Mouse (Mus musculus) heart, embryonic 10.5 days (tissue): ENCODE results near the gene Kcne1. TPM values are rescaled to one million over a fixed set of nuclear protein-coding genes. Genes with fewer than 3 reads are reported as not detected.
A peak's percentile ranks its signal among the peaks of the same experiment; 100 is the strongest.

Experiments
- DNase-seq: peaks from one replicate; pipeline ENCODE4 v3.0.0-alpha.2; 2017; ENCODE audit warnings: low spot score
- H3K27ac ChIP-seq: fragments of 300-500 bp; sonication (generic); 2 replicates; pipeline ENCODE4 v1.5.1; 2016; ENCODE audit warnings: mild to moderate bottlenecking
- H3K27me3 ChIP-seq: fragments of 300-500 bp; sonication (generic); 2 replicates; pipeline ENCODE4 v1.6.1; 2016; ENCODE audit warnings: mild to moderate bottlenecking; ENCODE audit not compliant: poor library complexity, insufficient read depth, severe bottlenecking
- H3K36me3 ChIP-seq: fragments of 300-500 bp; sonication (generic); 2 replicates; pipeline ENCODE4 v1.6.1; 2016; ENCODE audit warnings: mild to moderate bottlenecking, moderate library complexity
- H3K4me1 ChIP-seq: fragments of 300-500 bp; sonication (generic); 2 replicates; pipeline ENCODE4 v1.6.1; 2016; ENCODE audit warnings: mild to moderate bottlenecking
- H3K4me3 ChIP-seq: fragments of 300-500 bp; sonication (generic); 2 replicates; pipeline ENCODE4 v1.5.1; 2016; ENCODE audit warnings: mild to moderate bottlenecking, moderate library complexity
- H3K9me3 ChIP-seq: fragments of 300-500 bp; sonication (generic); 2 replicates; pipeline ENCODE4 v1.6.1; 2016; ENCODE audit warnings: mild to moderate bottlenecking, moderate library complexity
- WGBS: fragments of 180-500 bp; shearing (Covaris S2); methylation state at CpG from one replicate; pipeline ENCODE4 v1.1.7; 2016; 5-methylcytosine and 5-hydroxymethylcytosine counted together
- polyA plus RNA-seq: library from polyadenylated mRNA; unstranded; fragments of >200 nt; fragmentation: Nextera tagmentation; extraction: Ambion mirVana; gene quantifications from 2 replicates; pipeline ENCODE4 v1.2.1, GENCODE M21; 2016

The Kcne1 gene
- polyA plus RNA-seq = 21.3 and 54.9 TPM in 2 replicates

GRCm38 (mm10) chr16:92359229-92359628, at the start of gene Kcne1:
TSS of gene Kcne1 (minus strand) at chr16:92359468.
- no peaks in the 10 kb centered on the region for H3K27me3 ChIP-seq
- no peaks in the 10 kb centered on the region for H3K9me3 ChIP-seq
- WGBS = 42% methylated on average over 9 of the region's 9 CpGs
- no peaks in the 10 kb centered on the region for H3K36me3 ChIP-seq
- no peak for DNase-seq
- peak within 1 kb of the TSS; percentile 81 for H3K27ac ChIP-seq
- peak within 1 kb of the TSS; percentile 44 for H3K4me3 ChIP-seq
- peaks cover 55% of the 10 kb centered on the region for H3K4me1 ChIP-seq

GRCm38 (mm10) chr16:92407883-92408282, 48.6 kb upstream of the Kcne1 start:
- Histone ChIP-seq H3K4me3 (no peak overlapping the region), H3K9me3 (no peaks in the 10 kb centered on the region), H3K27me3 (no peaks in the 10 kb centered on the region), H3K27ac (peak overlapping the region; percentile 49; the same call in 1 of the 2 replicates), H3K4me1 (peaks cover 64% of the 10 kb centered on the region), H3K36me3 (no peaks in the 10 kb centered on the region)
- 69% methylated on average over 2 of the region's 2 CpGs for WGBS
- no peak for DNase-seq

- WGBS = 87% methylated on average over 2 of the region's 2 CpGs
- Histone ChIP-seq H3K27me3 (no peaks in the 10 kb centered on the region), H3K4me1 (peaks cover 66% of the 10 kb centered on the region), H3K27ac (peak overlapping the region; percentile 13; the same call in 1 of the 2 replicates), H3K36me3 (no peaks in the 10 kb centered on the region), H3K4me3 (no peak overlapping the region), H3K9me3 (no peaks in the 10 kb centered on the region)
- no peak for DNase-seq
These were observed 44.9 kb upstream of the Kcne1 start for GRCm38 (mm10) chr16:92404141-92404540.

GRCm38 (mm10) chr16:92403069-92403468, 43.8 kb upstream of the Kcne1 start:
- no peak for DNase-seq
- peaks cover 75% of the 10 kb centered on the region for H3K4me1 ChIP-seq
- H3K27me3 ChIP-seq = no peaks in the 10 kb centered on the region
- H3K4me3 ChIP-seq = no peak overlapping the region
- peak overlapping the region; percentile 95 for H3K27ac ChIP-seq
- 72% methylated on average over 10 of the region's 10 CpGs for WGBS
- no peaks in the 10 kb centered on the region for H3K9me3 ChIP-seq
- H3K36me3 ChIP-seq = no peaks in the 10 kb centered on the region

GRCm38 (mm10) chr16:92402216-92402615, 42.9 kb upstream of the Kcne1 start:
- Histone ChIP-seq H3K9me3 (no peaks in the 10 kb centered on the region), H3K36me3 (peaks cover 1% of the 10 kb centered on the region; the same call in 1 of the 2 replicates), H3K4me1 (peaks cover 77% of the 10 kb centered on the region), H3K4me3 (no peak overlapping the region), H3K27me3 (no peaks in the 10 kb centered on the region), H3K27ac (peak overlapping the region; percentile 95)
- 31% methylated on average over 8 of the region's 8 CpGs for WGBS
- DNase-seq = no peak

GRCm38 (mm10) chr16:92401206-92401605, 41.9 kb upstream of the Kcne1 start:
- Histone ChIP-seq H3K27ac (peak overlapping the region; percentile 95), H3K36me3 (peaks cover 11% of the 10 kb centered on the region), H3K4me1 (peaks cover 87% of the 10 kb centered on the region), H3K27me3 (no peaks in the 10 kb centered on the region), H3K4me3 (no peak overlapping the region), H3K9me3 (no peaks in the 10 kb centered on the region)
- no peak for DNase-seq
- WGBS = 49% methylated on average over 10 of the region's 10 CpGs

- peak overlapping the region; percentile 70 for H3K4me3 ChIP-seq
- H3K27ac ChIP-seq = peak overlapping the region; percentile 95
- H3K27me3 ChIP-seq = no peaks in the 10 kb centered on the region
- H3K4me1 ChIP-seq = peaks cover 85% of the 10 kb centered on the region
- peaks cover 26% of the 10 kb centered on the region for H3K36me3 ChIP-seq
- H3K9me3 ChIP-seq = no peaks in the 10 kb centered on the region
- WGBS = under 1% methylated on average over 37 of the region's 37 CpGs
- peak; percentile 96 for DNase-seq
These were observed 40.5 kb upstream of the Kcne1 start for GRCm38 (mm10) chr16:92399490-92400458.

GRCm38 (mm10) chr16:92398574-92399118, 39.4 kb upstream of the Kcne1 start:
- Histone ChIP-seq H3K4me1 (peaks cover 77% of the 10 kb centered on the region), H3K27ac (peak overlapping the region; percentile 95), H3K27me3 (no peaks in the 10 kb centered on the region), H3K4me3 (peak overlapping the region; percentile 70), H3K9me3 (no peaks in the 10 kb centered on the region), H3K36me3 (peaks cover 37% of the 10 kb centered on the region)
- 42% methylated on average over 6 of the region's 6 CpGs for WGBS
- DNase-seq = no peak

GRCm38 (mm10) chr16:92397745-92398573, 38.7 kb upstream of the Kcne1 start:
- Histone ChIP-seq H3K36me3 (peaks cover 44% of the 10 kb centered on the region), H3K4me1 (peaks cover 70% of the 10 kb centered on the region), H3K27ac (peak overlapping the region; percentile 95), H3K9me3 (no peaks in the 10 kb centered on the region), H3K4me3 (peak overlapping the region; percentile 70), H3K27me3 (no peaks in the 10 kb centered on the region)
- WGBS = 35% methylated on average over 10 of the region's 10 CpGs
- DNase-seq = no peak

GRCm38 (mm10) chr16:92393732-92394131, 34.5 kb upstream of the Kcne1 start:
- H3K27me3 ChIP-seq = no peaks in the 10 kb centered on the region
- DNase-seq = no peak
- H3K4me1 ChIP-seq = peaks cover 32% of the 10 kb centered on the region
- H3K27ac ChIP-seq = no peak overlapping the region
- no peak overlapping the region for H3K4me3 ChIP-seq
- WGBS = 92% methylated on average over 3 of the region's 3 CpGs
- peaks cover 71% of the 10 kb centered on the region for H3K36me3 ChIP-seq
- no peaks in the 10 kb centered on the region for H3K9me3 ChIP-seq

GRCm38 (mm10) chr16:92387692-92388091, 28.4 kb upstream of the Kcne1 start:
- Histone ChIP-seq H3K4me1 (peaks cover 13% of the 10 kb centered on the region), H3K36me3 (peaks cover 25% of the 10 kb centered on the region), H3K27me3 (no peaks in the 10 kb centered on the region; the same call in 1 of the 2 replicates), H3K9me3 (no peaks in the 10 kb centered on the region), H3K27ac (no peak overlapping the region), H3K4me3 (no peak overlapping the region)
- 73% methylated on average over 10 of the region's 10 CpGs for WGBS
- no peak for DNase-seq

- 4% methylated on average over 2 of the region's 2 CpGs for WGBS
- no peaks in the 10 kb centered on the region; the same call in 1 of the 2 replicates for H3K27me3 ChIP-seq
- no peak for DNase-seq
These were observed 25.8 kb upstream of the Kcne1 start for GRCm38 (mm10) chr16:92385062-92385461.

More at GRCm38 (mm10) chr16:92385062-92385461, 25.8 kb upstream of the Kcne1 start:
- Histone ChIP-seq H3K36me3 (no peaks in the 10 kb centered on the region), H3K9me3 (no peaks in the 10 kb centered on the region), H3K4me1 (peaks cover 13% of the 10 kb centered on the region), H3K27ac (peak overlapping the region; percentile 36), H3K4me3 (no peak overlapping the region)
